Mouse (Mus musculus) E14TG2a.4 (cell line): ENCODE results near the gene Gng12.

Experiments used
- CTCF ChIP-seq: conservative IDR thresholded peaks from 2 replicates; pipeline ENCODE4 v1.5.1; 2014; ENCODE audit warnings: low read length
- POU5F1 ChIP-seq: IDR thresholded peaks from 2 replicates; pipeline ENCODE4 v1.6.1; 2014; ENCODE audit warnings: low read length, borderline replicate concordance

- TF ChIP-seq CTCF: no peak
- TF ChIP-seq POU5F1: no peak
Measured at GRCm38 (mm10) chr6:66932206-66932819, 36.1 kb downstream of the Gng12 start.
